Mouse (Mus musculus) lung, adult 2 months (tissue): ENCODE measurements at regions not wholly inside any gene's neighbourhood (a gene's known extent, or its start where the extent isn't known, plus 50 kb on each side); places are given as distances from the start of the nearest gene placed in this dataset.

Experiments used
- CTCF ChIP-seq: fragments of 200-500 bp; IDR thresholded peaks from 2 replicates; pipeline ENCODE4 v1.5.1; 2011; ENCODE audit warnings: mild to moderate bottlenecking, low read length, control low read depth; ENCODE audit not compliant: insufficient read depth
- POLR2A ChIP-seq: fragments of 200-500 bp; IDR thresholded peaks from 2 replicates; pipeline ENCODE4 v1.6.1; 2011; ENCODE audit warnings: low read depth, mild to moderate bottlenecking, control low read depth, low read length, borderline replicate concordance; ENCODE audit errors: extremely low read depth

GRCm38 (mm10) chr14:76929562-76929961 is 107.0 kb upstream of the Ccdc122 start:
- TF ChIP-seq CTCF (no peak), POLR2A (no peak)
